Mouse (Mus musculus): ENCODE measurements around the gene Inhbc. TPM values are rescaled to one million over a fixed set of nuclear protein-coding genes. Genes with fewer than 3 reads are reported as not detected.
"Not testable (repeated sequence)": the region's sequence is repeated elsewhere in the genome, so short reads cannot be mapped to it uniquely, and the experiment has no call there.

Inhbc gene
- polyA plus RNA-seq, 1 experiment from 2014 or later: 0.18 TPM

GRCm38 (mm10) chr10:127323131-127323855 lies 46.9 kb downstream of the Inhbc start:
- H3K27me3 ChIP-seq (replicated peaks): peaks cover 21% of the 10 kb centered on the region
- no peak for ATAC-seq
- no peak overlapping the region for H3K4me2 ChIP-seq (replicated peaks)
- H3K27ac ChIP-seq: no peak overlapping the region
- peaks cover 19% of the 10 kb centered on the region for H3K4me1 ChIP-seq (replicated peaks)
- H3K4me3 ChIP-seq (replicated peaks): no peak overlapping the region
- H3K9me3 ChIP-seq: no peaks in the 10 kb centered on the region
- WGBS: 68% methylated on average over 16 of the region's 17 CpGs
- no peaks in the 10 kb centered on the region for H3K36me3 ChIP-seq
- H3K9ac ChIP-seq: peak overlapping the region; percentile 23; the same call in 1 of the 2 replicates

DNA sequence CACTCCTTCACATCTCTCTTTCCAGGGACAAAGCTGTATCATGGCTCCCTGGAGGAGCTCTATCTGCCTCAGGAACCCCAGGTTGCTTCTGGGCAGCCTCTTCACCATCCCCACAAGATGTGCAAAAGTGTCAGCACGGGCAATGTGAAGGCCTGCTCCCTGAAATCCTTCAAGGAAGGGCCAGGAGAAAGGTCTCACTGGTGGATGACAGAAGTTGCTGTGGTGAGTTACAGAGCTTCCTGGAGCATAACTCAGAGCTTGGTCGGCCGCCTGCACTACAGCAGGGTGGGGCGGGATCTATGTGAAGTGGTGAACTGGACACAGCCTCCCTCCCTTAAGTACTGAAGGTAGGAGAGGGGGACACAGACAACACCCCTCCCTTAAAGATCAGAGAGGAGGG lies 47.6 kb downstream of the Inhbc start:
- no peak overlapping the region for H3K27ac ChIP-seq
- no peak overlapping the region for H3K4me3 ChIP-seq (replicated peaks)
- H3K9me3 ChIP-seq: no peaks in the 10 kb centered on the region
- peaks cover 17% of the 10 kb centered on the region for H3K27me3 ChIP-seq (replicated peaks)
- WGBS: 50% methylated on average over 4 of the region's 4 CpGs
- ATAC-seq: no peak
- no peak overlapping the region for H3K9ac ChIP-seq
- no peaks in the 10 kb centered on the region for H3K36me3 ChIP-seq
- no peak overlapping the region for H3K4me2 ChIP-seq (replicated peaks)
- H3K4me1 ChIP-seq (replicated peaks): peaks cover 19% of the 10 kb centered on the region

- Histone ChIP-seq H3K27ac (no peak overlapping the region), H3K36me3 (no peaks in the 10 kb centered on the region), H3K27me3 (replicated peaks) (peaks cover 14% of the 10 kb centered on the region), H3K9me3 (no peaks in the 10 kb centered on the region), H3K4me1 (replicated peaks) (peaks cover 19% of the 10 kb centered on the region), H3K4me3 (replicated peaks) (no peak overlapping the region), H3K4me2 (replicated peaks) (no peak overlapping the region), H3K9ac (no peak overlapping the region)
- 59% methylated on average over 13 of the region's 13 CpGs for WGBS
- ATAC-seq: no peak
These were observed 48.1 kb downstream of the Inhbc start for GRCm38 (mm10) chr10:127322178-127322577.

- Histone ChIP-seq H3K27ac (no peak within 1 kb of the TSS), H3K9ac (no peak within 1 kb of the TSS), H3K4me1 (replicated peaks) (peaks cover 16% of the 10 kb centered on the region), H3K36me3 (no peaks in the 10 kb centered on the region), H3K4me3 (replicated peaks) (no peak within 1 kb of the TSS), H3K27me3 (replicated peaks) (peaks cover 12% of the 10 kb centered on the region), H3K4me2 (replicated peaks) (no peak within 1 kb of the TSS), H3K9me3 (no peaks in the 10 kb centered on the region)
- ATAC-seq: no peak
- WGBS: 52% methylated on average over 3 of the region's 3 CpGs
These were observed 48.6 kb downstream of the Inhbc start, which contains the start of gene Arhgap9 for GRCm38 (mm10) chr10:127321621-127322020. TSS of gene Arhgap9 (plus strand) at chr10:127321964.

DNA sequence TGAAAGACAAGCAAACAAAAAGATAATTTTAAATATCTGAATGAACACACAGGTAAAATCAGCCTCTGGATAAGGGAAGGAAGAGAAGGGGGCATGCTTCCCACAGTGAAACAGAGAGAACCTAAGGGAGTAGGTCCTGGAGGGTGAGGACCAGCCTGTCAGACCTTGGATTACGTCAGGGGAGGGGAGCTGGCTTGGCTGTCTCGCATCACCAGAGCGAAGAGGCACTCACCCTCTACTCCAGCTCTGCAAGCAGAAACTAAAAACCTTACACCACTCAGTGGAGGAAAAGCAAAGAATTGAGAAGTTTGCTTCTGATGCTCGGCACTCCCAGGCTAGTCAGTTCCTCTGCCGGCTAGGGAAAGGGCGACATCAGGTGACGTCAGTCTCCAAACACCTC lies 50.3 kb downstream of the Inhbc start:
- no peak overlapping the region for H3K4me2 ChIP-seq (replicated peaks)
- ATAC-seq: no peak
- no peaks in the 10 kb centered on the region for H3K27me3 ChIP-seq (replicated peaks)
- H3K9ac ChIP-seq: no peak overlapping the region
- H3K27ac ChIP-seq: no peak overlapping the region
- no peaks in the 10 kb centered on the region for H3K9me3 ChIP-seq
- no peaks in the 10 kb centered on the region for H3K36me3 ChIP-seq
- H3K4me1 ChIP-seq (replicated peaks): peaks cover 4% of the 10 kb centered on the region; the same call in 1 of the 2 replicates
- no peak overlapping the region for H3K4me3 ChIP-seq (replicated peaks)
- 74% methylated on average over 7 of the region's 7 CpGs for WGBS

GRCm38 (mm10) chr10:127318009-127318408 lies 52.2 kb downstream of the Inhbc start:
- H3K36me3 ChIP-seq: no peaks in the 10 kb centered on the region
- WGBS: 40% methylated on average over 4 of the region's 4 CpGs
- ATAC-seq: no peak

GRCm38 (mm10) chr10:127317277-127317676 lies 53.0 kb downstream of the Inhbc start:
- Histone ChIP-seq H3K4me3 (replicated peaks) (no peak overlapping the region), H3K9me3 (no peaks in the 10 kb centered on the region), H3K4me1 (replicated peaks) (no peaks in the 10 kb centered on the region), H3K27me3 (replicated peaks) (no peaks in the 10 kb centered on the region), H3K36me3 (no peaks in the 10 kb centered on the region), H3K4me2 (replicated peaks) (no peak overlapping the region), H3K9ac (no peak overlapping the region), H3K27ac (no peak overlapping the region)
- no peak for ATAC-seq
- WGBS: 72% methylated on average over 2 of the region's 2 CpGs

More at GRCm38 (mm10) chr10:127318009-127318408, 52.2 kb downstream of the Inhbc start:
- Histone ChIP-seq H3K9me3 (no peaks in the 10 kb centered on the region), H3K4me1 (replicated peaks) (peaks cover 4% of the 10 kb centered on the region; the same call in 1 of the 2 replicates), H3K4me2 (replicated peaks) (no peak overlapping the region), H3K27me3 (replicated peaks) (no peaks in the 10 kb centered on the region), H3K9ac (no peak overlapping the region), H3K27ac (no peak overlapping the region), H3K4me3 (replicated peaks) (no peak overlapping the region)

- not testable (repeated sequence) for H3K9me3 ChIP-seq; H3K36me3 ChIP-seq; H3K4me3 ChIP-seq (replicated peaks); H3K4me2 ChIP-seq (replicated peaks); H3K9ac ChIP-seq; H3K4me1 ChIP-seq (replicated peaks); H3K27ac ChIP-seq; H3K27me3 ChIP-seq (replicated peaks); ATAC-seq
- WGBS: 79% methylated on average over 1 of the region's 1 CpGs
These were observed 55.3 kb downstream of the Inhbc start for GRCm38 (mm10) chr10:127314950-127315349.

- not testable (repeated sequence) for H3K4me3 ChIP-seq (replicated peaks); H3K4me2 ChIP-seq (replicated peaks); H3K9me3 ChIP-seq; H3K9ac ChIP-seq; H3K27ac ChIP-seq; ATAC-seq; H3K36me3 ChIP-seq; H3K27me3 ChIP-seq (replicated peaks); H3K4me1 ChIP-seq (replicated peaks)
- 91% methylated on average over 5 of the region's 5 CpGs for WGBS
These were observed 56.7 kb downstream of the Inhbc start for GRCm38 (mm10) chr10:127313516-127313915.

DNA sequence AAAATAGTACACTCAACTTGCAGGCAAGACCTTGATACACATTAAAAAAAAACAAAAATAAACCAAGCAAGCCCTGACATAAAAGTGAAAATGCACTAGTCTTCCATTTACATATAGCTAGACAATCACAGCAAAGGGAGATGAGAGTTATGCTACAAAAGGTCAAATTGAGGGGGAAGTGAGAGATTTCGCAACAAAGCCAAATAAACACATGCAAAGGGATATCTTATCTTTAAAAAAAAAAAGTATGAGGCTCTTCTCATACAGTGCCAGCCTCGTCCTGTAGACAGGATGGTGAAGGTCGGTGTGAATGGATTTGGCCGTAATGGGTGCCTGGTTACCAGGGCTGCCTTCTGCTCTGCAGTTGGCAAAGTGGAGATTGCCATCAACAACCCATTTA lies 57.4 kb downstream of the Inhbc start:
- Histone ChIP-seq H3K4me2 (replicated peaks) (no peak overlapping the region), H3K27ac (no peak overlapping the region), H3K9me3 (no peaks in the 10 kb centered on the region), H3K36me3 (peaks cover 14% of the 10 kb centered on the region), H3K4me3 (replicated peaks) (no peak overlapping the region), H3K27me3 (replicated peaks) (no peaks in the 10 kb centered on the region), H3K4me1 (replicated peaks) (peaks cover 8% of the 10 kb centered on the region), H3K9ac (no peak overlapping the region)
- no peak for ATAC-seq
- 66% methylated on average over 4 of the region's 4 CpGs for WGBS

DNA sequence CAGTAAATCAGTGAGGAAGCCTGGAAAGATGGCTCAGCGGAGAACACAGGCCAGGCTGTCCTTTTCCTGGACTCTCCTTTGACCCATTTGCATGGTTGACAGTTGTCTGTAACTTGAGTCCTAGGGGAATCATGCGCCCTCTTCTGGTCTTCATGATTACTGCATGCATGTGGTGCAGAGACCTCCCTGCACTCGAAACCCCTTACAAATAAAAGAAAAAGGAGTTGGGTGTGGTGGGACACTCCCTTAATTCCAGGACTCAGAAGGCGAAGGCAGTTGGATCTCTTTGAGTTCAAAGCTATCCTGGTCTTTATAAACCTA lies 57.9 kb downstream of the Inhbc start:
- no peaks in the 10 kb centered on the region for H3K9me3 ChIP-seq
- peak; percentile 51 for ATAC-seq
- 0% methylated on average over 4 of the region's 4 CpGs for WGBS
- peak overlapping the region; percentile 42 for H3K9ac ChIP-seq
- peak overlapping the region; percentile 75 for H3K4me3 ChIP-seq (replicated peaks)
- peak overlapping the region; percentile 62 for H3K27ac ChIP-seq
- peaks cover 8% of the 10 kb centered on the region for H3K4me1 ChIP-seq (replicated peaks)
- H3K27me3 ChIP-seq (replicated peaks): no peaks in the 10 kb centered on the region
- peak overlapping the region; percentile 75 for H3K4me2 ChIP-seq (replicated peaks)
- H3K36me3 ChIP-seq: peaks cover 20% of the 10 kb centered on the region

DNA sequence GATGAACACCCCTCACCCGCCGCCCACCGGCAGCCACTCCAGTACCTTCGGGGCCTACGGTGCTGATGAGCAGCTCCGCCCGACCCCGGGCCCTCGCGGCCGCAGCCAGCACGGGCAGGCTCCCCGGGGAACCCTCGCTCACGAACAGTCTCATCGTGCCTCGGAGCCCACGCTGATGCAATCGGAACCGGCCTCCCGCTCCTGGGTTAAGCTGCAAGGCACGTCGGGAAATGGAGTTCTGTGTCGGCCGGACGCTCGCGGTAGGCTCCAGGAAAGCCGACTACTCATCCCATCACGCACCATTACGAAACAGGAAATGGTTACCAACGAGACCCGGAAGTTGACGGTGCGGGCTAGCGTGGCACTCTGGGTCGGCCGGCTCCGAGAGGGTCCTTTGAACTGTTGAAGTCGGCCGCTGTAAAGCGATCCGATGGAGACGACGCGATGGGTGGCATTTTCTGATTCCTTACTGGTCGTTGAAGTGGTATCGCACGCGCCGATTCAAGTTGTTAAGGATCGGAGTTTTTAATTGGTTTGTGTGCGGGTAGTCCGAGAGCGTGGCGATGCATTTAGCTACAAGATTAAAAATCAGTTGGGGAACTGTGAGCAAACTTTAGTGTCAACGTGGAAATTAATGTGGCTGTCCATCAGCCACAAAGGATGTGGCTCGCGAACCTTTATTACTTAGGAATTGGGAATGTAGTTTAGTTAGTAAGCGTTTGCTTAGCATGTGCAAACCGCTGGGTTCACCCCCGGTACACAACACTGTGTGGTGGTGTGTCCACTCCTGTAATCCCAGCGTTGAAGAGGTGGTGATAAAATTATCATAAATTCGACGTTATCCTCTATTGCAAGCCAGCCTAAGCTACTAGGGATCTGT lies 58.5 kb downstream of the Inhbc start, which contains the start of gene Mars:
Gene Mars, minus strand, starts transcription at position 311 of the 880 bp plus-strand sequence.
- Histone ChIP-seq H3K4me2 (replicated peaks) (peak within 1 kb of the TSS; percentile 75), H3K4me3 (replicated peaks) (peak within 1 kb of the TSS; percentile 75), H3K27me3 (replicated peaks) (no peaks in the 10 kb centered on the region), H3K9ac (peak within 1 kb of the TSS; percentile 87), H3K36me3 (peaks cover 24% of the 10 kb centered on the region), H3K9me3 (no peaks in the 10 kb centered on the region), H3K27ac (peak within 1 kb of the TSS; percentile 62), H3K4me1 (replicated peaks) (peaks cover 8% of the 10 kb centered on the region)
- WGBS: under 1% methylated on average over 65 of the region's 65 CpGs
- peak; percentile 97 for ATAC-seq

All from intestine, embryonic 15.5 days (tissue).